Mouse (Mus musculus) intestine, embryonic 15.5 days (tissue): Measurements from ENCODE around the gene Melk. TPM values are rescaled to one million over a fixed set of nuclear protein-coding genes. Genes with fewer than 3 reads are reported as not detected.

Source experiments
- ATAC-seq: fragments of 200-750 bp; cut with Nextera tagmentation; 2 replicates; pipeline ENCODE4 v1.8.0; 2017; ENCODE audit warnings: moderate TSS enrichment, moderate library complexity
- H3K27ac ChIP-seq: fragments of 300-500 bp; sonication (generic); 2 replicates; pipeline ENCODE4 v1.5.1; 2015; ENCODE audit warnings: mild to moderate bottlenecking, inconsistent platforms
- H3K27me3 ChIP-seq: fragments of 300-500 bp; sonication (generic); replicated peaks from 2 replicates; pipeline ENCODE4 v1.6.1; 2015; ENCODE audit warnings: inconsistent platforms
- H3K36me3 ChIP-seq: fragments of 300-500 bp; sonication (generic); 2 replicates; pipeline ENCODE4 v1.6.1; 2015; ENCODE audit warnings: inconsistent platforms
- H3K4me1 ChIP-seq: fragments of 300-500 bp; sonication (generic); replicated peaks from 2 replicates; pipeline ENCODE4 v1.6.1; 2015; ENCODE audit warnings: inconsistent platforms
- H3K4me2 ChIP-seq: fragments of 300-500 bp; sonication (generic); replicated peaks from 2 replicates; pipeline ENCODE4 v1.6.1; 2015; ENCODE audit warnings: mild to moderate bottlenecking, inconsistent platforms
- H3K4me3 ChIP-seq: fragments of 300-500 bp; sonication (generic); replicated peaks from 2 replicates; pipeline ENCODE4 v1.5.1; 2015; ENCODE audit warnings: inconsistent platforms
- H3K9ac ChIP-seq: fragments of 300-500 bp; sonication (generic); 2 replicates; pipeline ENCODE4 v1.6.1; 2015; ENCODE audit warnings: inconsistent platforms
- H3K9me3 ChIP-seq: fragments of 300-500 bp; sonication (generic); 2 replicates; pipeline ENCODE4 v1.6.1; 2016; ENCODE audit warnings: inconsistent platforms
- WGBS: fragments of 180-500 bp; shearing (Covaris S2); methylation state at CpG from one replicate; pipeline ENCODE4 v1.1.7; 2015; 5-methylcytosine and 5-hydroxymethylcytosine counted together
- polyA plus RNA-seq: library from polyadenylated mRNA; unstranded; fragments of >200 nt; fragmentation: Nextera tagmentation; extraction: Ambion mirVana; gene quantifications from 2 replicates; pipeline ENCODE4 v1.2.1, GENCODE M21; 2015

The Melk gene
- polyA plus RNA-seq, result 37.0 and 42.9 TPM in 2 replicates

- under 1% methylated on average over 41 of the region's 41 CpGs for WGBS
- Histone ChIP-seq H3K9me3 (no peaks in the 10 kb centered on the region), H3K9ac (peak within 1 kb of the TSS; percentile 69), H3K27ac (peak within 1 kb of the TSS; percentile 58), H3K27me3 (no peaks in the 10 kb centered on the region), H3K4me1 (peaks cover 12% of the 10 kb centered on the region), H3K36me3 (no peaks in the 10 kb centered on the region), H3K4me3 (peak within 1 kb of the TSS; percentile 67), H3K4me2 (peak within 1 kb of the TSS; percentile 78)
- ATAC-seq, result peak; percentile 98
These were observed at the start of gene Melk for GRCm38 (mm10) chr4:44300781-44301750. Gene Melk, plus strand, starts transcription at chr4:44300876.

GRCm38 (mm10) chr4:44251521-44251920, 49.2 kb upstream of the Melk start:
- peaks cover 7% of the 10 kb centered on the region; the same call in 1 of the 2 replicates for H3K27me3 ChIP-seq
- no peak overlapping the region for H3K4me2 ChIP-seq
- no peak overlapping the region for H3K9ac ChIP-seq
- H3K36me3 ChIP-seq, result no peaks in the 10 kb centered on the region
- H3K27ac ChIP-seq, result no peak overlapping the region
- H3K4me3 ChIP-seq, result no peak overlapping the region
- no peaks in the 10 kb centered on the region for H3K9me3 ChIP-seq
- 71% methylated on average over 5 of the region's 5 CpGs for WGBS
- no peaks in the 10 kb centered on the region; the same call in 1 of the 2 replicates for H3K4me1 ChIP-seq
- ATAC-seq, result no peak

- WGBS, result 9% methylated on average over 13 of the region's 13 CpGs
- no peak overlapping the region for H3K4me2 ChIP-seq
These were observed 48.4 kb upstream of the Melk start for GRCm38 (mm10) chr4:44251966-44252916.

GRCm38 (mm10) chr4:44253191-44253590, 47.5 kb upstream of the Melk start:
- Histone ChIP-seq H3K36me3 (no peaks in the 10 kb centered on the region), H3K4me3 (no peak overlapping the region), H3K9me3 (no peaks in the 10 kb centered on the region), H3K27me3 (0 out of 2 replicates have a peak, but pooled peaks cover 3% of the 10 kb centered on the region), H3K4me1 (no peaks in the 10 kb centered on the region), H3K27ac (no peak overlapping the region), H3K9ac (no peak overlapping the region), H3K4me2 (no peak overlapping the region)
- ATAC-seq, result no peak
- WGBS, result 7% methylated on average over 6 of the region's 6 CpGs

More at GRCm38 (mm10) chr4:44251966-44252916, 48.4 kb upstream of the Melk start:
- Histone ChIP-seq H3K9me3 (no peaks in the 10 kb centered on the region), H3K4me3 (no peak overlapping the region), H3K27me3 (peaks cover 7% of the 10 kb centered on the region; the same call in 1 of the 2 replicates), H3K9ac (no peak overlapping the region), H3K27ac (no peak overlapping the region), H3K36me3 (no peaks in the 10 kb centered on the region), H3K4me1 (no peaks in the 10 kb centered on the region; the same call in 1 of the 2 replicates)
- no peak for ATAC-seq

GRCm38 (mm10) chr4:44254579-44254978, 46.1 kb upstream of the Melk start:
- Histone ChIP-seq H3K27ac (no peak overlapping the region), H3K4me1 (no peaks in the 10 kb centered on the region), H3K27me3 (0 out of 2 replicates have a peak, but pooled peaks cover 3% of the 10 kb centered on the region), H3K4me2 (no peak overlapping the region), H3K4me3 (no peak overlapping the region), H3K36me3 (no peaks in the 10 kb centered on the region), H3K9me3 (no peaks in the 10 kb centered on the region), H3K9ac (no peak overlapping the region)
- no peak for ATAC-seq
- 82% methylated on average over 5 of the region's 5 CpGs for WGBS

- Histone ChIP-seq H3K9me3 (no peaks in the 10 kb centered on the region), H3K9ac (no peak overlapping the region), H3K4me2 (no peak overlapping the region), H3K4me3 (no peak overlapping the region), H3K27me3 (no peaks in the 10 kb centered on the region), H3K27ac (no peak overlapping the region), H3K36me3 (no peaks in the 10 kb centered on the region), H3K4me1 (no peaks in the 10 kb centered on the region)
- WGBS, result 77% methylated on average over 4 of the region's 4 CpGs
- ATAC-seq, result no peak
These were observed 41.5 kb upstream of the Melk start for GRCm38 (mm10) chr4:44259126-44259525.

GRCm38 (mm10) chr4:44260244-44260643, 40.4 kb upstream of the Melk start:
- H3K4me1 ChIP-seq, result no peaks in the 10 kb centered on the region
- 3% methylated on average over 10 of the region's 10 CpGs for WGBS
- no peak overlapping the region for H3K4me3 ChIP-seq
- no peaks in the 10 kb centered on the region for H3K36me3 ChIP-seq
- no peak overlapping the region for H3K9ac ChIP-seq
- H3K9me3 ChIP-seq, result no peaks in the 10 kb centered on the region
- H3K27ac ChIP-seq, result no peak overlapping the region
- H3K4me2 ChIP-seq, result no peak overlapping the region
- H3K27me3 ChIP-seq, result no peaks in the 10 kb centered on the region
- no peak for ATAC-seq

- Histone ChIP-seq H3K4me2 (no peak overlapping the region), H3K4me1 (no peaks in the 10 kb centered on the region), H3K36me3 (no peaks in the 10 kb centered on the region), H3K9ac (no peak overlapping the region), H3K9me3 (no peaks in the 10 kb centered on the region), H3K4me3 (no peak overlapping the region), H3K27me3 (no peaks in the 10 kb centered on the region), H3K27ac (no peak overlapping the region)
- no peak for ATAC-seq
- 73% methylated on average over 3 of the region's 3 CpGs for WGBS
These were observed 35.2 kb upstream of the Melk start for GRCm38 (mm10) chr4:44265500-44265899.

GRCm38 (mm10) chr4:44267437-44267836, 33.2 kb upstream of the Melk start:
- Histone ChIP-seq H3K4me2 (no peak overlapping the region), H3K27ac (no peak overlapping the region), H3K27me3 (no peaks in the 10 kb centered on the region), H3K4me1 (no peaks in the 10 kb centered on the region), H3K9me3 (no peaks in the 10 kb centered on the region), H3K9ac (no peak overlapping the region), H3K36me3 (no peaks in the 10 kb centered on the region), H3K4me3 (no peak overlapping the region)
- WGBS, result 78% methylated on average over 6 of the region's 6 CpGs
- no peak for ATAC-seq

- Histone ChIP-seq H3K36me3 (no peaks in the 10 kb centered on the region), H3K4me3 (no peak overlapping the region), H3K9me3 (no peaks in the 10 kb centered on the region), H3K27me3 (no peaks in the 10 kb centered on the region), H3K27ac (no peak overlapping the region), H3K4me1 (no peaks in the 10 kb centered on the region), H3K4me2 (no peak overlapping the region), H3K9ac (no peak overlapping the region)
- ATAC-seq, result no peak
- WGBS, result 90% methylated on average over 14 of the region's 14 CpGs
These were observed 31.3 kb upstream of the Melk start for GRCm38 (mm10) chr4:44269376-44269817.

GRCm38 (mm10) chr4:44271134-44271533, 29.5 kb upstream of the Melk start:
- ATAC-seq, result no peak
- Histone ChIP-seq H3K27me3 (no peaks in the 10 kb centered on the region), H3K4me1 (no peaks in the 10 kb centered on the region), H3K9ac (no peak overlapping the region), H3K36me3 (no peaks in the 10 kb centered on the region), H3K27ac (no peak overlapping the region), H3K4me3 (no peak overlapping the region), H3K4me2 (no peak overlapping the region), H3K9me3 (no peaks in the 10 kb centered on the region)
- WGBS, result 67% methylated on average over 5 of the region's 5 CpGs
